Mouse (Mus musculus): ENCODE data around the gene Tarsl2.
A peak's percentile ranks its signal among the peaks of the same experiment; 100 is the strongest.

The Tarsl2 gene

GRCm38 (mm10) chr7:65737286-65738040, 92.8 kb downstream of the Tarsl2 start:
- peak; percentile 12 to 34 for DNase-seq

Data from kidney, adult 8-10 months (tissue).